Mouse (Mus musculus): Measurements from ENCODE around the gene Slc20a1.
A peak's percentile ranks its signal among the peaks of the same experiment; 100 is the strongest.

The Slc20a1 gene

GRCm38 (mm10) chr2:129186291-129186919 lies 12.2 kb upstream of the Slc20a1 start:
- DNase-seq (ENCODE audit: extremely low read depth, low read depth, low spot score), result no peak

GRCm38 (mm10) chr2:129192392-129193150 lies 6.0 kb upstream of the Slc20a1 start:
- DNase-seq (ENCODE audit: extremely low read depth, low read depth, low spot score), result no peak

- DNase-seq (ENCODE audit: extremely low read depth, low read depth, low spot score), result no peak
Observed at GRCm38 (mm10) chr2:129196317-129196716, 2.2 kb upstream of the Slc20a1 start.

GRCm38 (mm10) chr2:129197197-129197596 lies 1.4 kb upstream of the Slc20a1 start:
- DNase-seq (ENCODE audit: extremely low read depth, low read depth, low spot score), result no peak

GRCm38 (mm10) chr2:129197843-129198435 lies 625 bp upstream of the Slc20a1 start:
- DNase-seq (ENCODE audit: extremely low read depth, low read depth, low spot score), result no peak

- DNase-seq (ENCODE audit: extremely low read depth, low read depth, low spot score), result no peak
Observed at GRCm38 (mm10) chr2:129199328-129200085, 943 bp downstream of the Slc20a1 start.

- DNase-seq (ENCODE audit: extremely low read depth, low read depth, low spot score), result no peak
Observed at GRCm38 (mm10) chr2:129205000-129205399, 6.4 kb downstream of the Slc20a1 start.

- no peak for DNase-seq (ENCODE audit: extremely low read depth, low read depth, low spot score)
Observed at GRCm38 (mm10) chr2:129206824-129207223, 8.3 kb downstream of the Slc20a1 start.

- no peak for DNase-seq (ENCODE audit: extremely low read depth, low read depth, low spot score)
Observed at GRCm38 (mm10) chr2:129208181-129208746, 9.7 kb downstream of the Slc20a1 start.

- DNase-seq (ENCODE audit: extremely low read depth, low read depth, low spot score), result peak; percentile 26
Observed at GRCm38 (mm10) chr2:129210089-129210749, 11.7 kb downstream of the Slc20a1 start.

- no peak for DNase-seq (ENCODE audit: extremely low read depth, low read depth, low spot score)
Observed at GRCm38 (mm10) chr2:129211255-129211654, 12.7 kb downstream of the Slc20a1 start.

- no peak for DNase-seq (ENCODE audit: extremely low read depth, low read depth, low spot score)
Observed at GRCm38 (mm10) chr2:129211957-129212356, 13.4 kb downstream of the Slc20a1 start.

GRCm38 (mm10) chr2:129212566-129212965 lies 14.0 kb downstream of the Slc20a1 start:
- DNase-seq (ENCODE audit: extremely low read depth, low read depth, low spot score), result no peak

- DNase-seq (ENCODE audit: extremely low read depth, low read depth, low spot score), result no peak
Observed at GRCm38 (mm10) chr2:129214774-129215173, 16.2 kb downstream of the Slc20a1 start.

- DNase-seq (ENCODE audit: extremely low read depth, low read depth, low spot score), result peak; percentile 36
Observed at GRCm38 (mm10) chr2:129217612-129218185, 19.1 kb downstream of the Slc20a1 start.

GRCm38 (mm10) chr2:129218537-129219105 lies 20.1 kb downstream of the Slc20a1 start:
- no peak for DNase-seq (ENCODE audit: extremely low read depth, low read depth, low spot score)

- no peak for DNase-seq (ENCODE audit: extremely low read depth, low read depth, low spot score)
Observed at GRCm38 (mm10) chr2:129221097-129221632, 22.6 kb downstream of the Slc20a1 start.

- no peak for DNase-seq (ENCODE audit: extremely low read depth, low read depth, low spot score)
Observed at GRCm38 (mm10) chr2:129224178-129224577, 25.6 kb downstream of the Slc20a1 start.

- no peak for DNase-seq (ENCODE audit: extremely low read depth, low read depth, low spot score)
Observed at GRCm38 (mm10) chr2:129225251-129225819, 26.8 kb downstream of the Slc20a1 start.
